Mouse (Mus musculus): ENCODE results near the gene Ccdc134. TPM values are rescaled to one million over a fixed set of nuclear protein-coding genes. Genes with fewer than 3 reads are reported as not detected.

The Ccdc134 gene
- polyA plus RNA-seq, 1 experiment, result 82.1 TPM

Other genes starting within 250 kb of the Ccdc134 start
- gene Polr3h, start 201.7 kb upstream of the Ccdc134 start, polyA plus RNA-seq (2012; fragmentation: generic; extraction: Trizol), result 247 TPM
- gene Csdc2, start 191.2 kb upstream of the Ccdc134 start, polyA plus RNA-seq (2012; fragmentation: generic; extraction: Trizol), result 38.3 TPM
- 104 TPM for gene Pmm1, start 167.0 kb upstream of the Ccdc134 start, polyA plus RNA-seq (2012; fragmentation: generic; extraction: Trizol)
- gene 1700029P11Rik, start 147.4 kb upstream of the Ccdc134 start, polyA plus RNA-seq (2012; fragmentation: generic; extraction: Trizol), result not detected
- 46.3 TPM for gene Xrcc6, start 140.1 kb upstream of the Ccdc134 start, polyA plus RNA-seq (2012; fragmentation: generic; extraction: Trizol)
- 47.6 TPM for gene Desi1, start 94.1 kb upstream of the Ccdc134 start, polyA plus RNA-seq (2012; fragmentation: generic; extraction: Trizol)
- 129 TPM for gene Snu13, start 80.3 kb upstream of the Ccdc134 start, polyA plus RNA-seq (2012; fragmentation: generic; extraction: Trizol)
- not detected for gene 4930407I10Rik, start 68.8 kb upstream of the Ccdc134 start, polyA plus RNA-seq (2012; fragmentation: generic; extraction: Trizol)
- 0.01 TPM for gene Mei1, start 57.9 kb upstream of the Ccdc134 start, polyA plus RNA-seq (2012; fragmentation: generic; extraction: Trizol)
- gene Srebf2, start 19.3 kb downstream of the Ccdc134 start, polyA plus RNA-seq (2012; fragmentation: generic; extraction: Trizol), result 285 TPM
- gene Shisa8, start 84.9 kb downstream of the Ccdc134 start, polyA plus RNA-seq (2012; fragmentation: generic; extraction: Trizol), result 0.13 TPM
- 0.14 TPM for gene Tnfrsf13c, start 96.4 kb downstream of the Ccdc134 start, polyA plus RNA-seq (2012; fragmentation: generic; extraction: Trizol)
- 28.1 TPM for gene Cenpm, start 116.8 kb downstream of the Ccdc134 start, polyA plus RNA-seq (2012; fragmentation: generic; extraction: Trizol)
- gene 1500009C09Rik, start 124.5 kb downstream of the Ccdc134 start, polyA plus RNA-seq (2012; fragmentation: generic; extraction: Trizol), result not detected
- 0.01 TPM for gene Sept3, start 147.0 kb downstream of the Ccdc134 start, polyA plus RNA-seq (2012; fragmentation: generic; extraction: Trizol)
- gene Wbp2nl, start 171.0 kb downstream of the Ccdc134 start, polyA plus RNA-seq (2012; fragmentation: generic; extraction: Trizol), result not detected
- 53.2 TPM for gene Naga, start 211.0 kb downstream of the Ccdc134 start, polyA plus RNA-seq (2012; fragmentation: generic; extraction: Trizol)
- gene Pheta2, start 211.0 kb downstream of the Ccdc134 start, polyA plus RNA-seq (2012; fragmentation: generic; extraction: Trizol), result 0.05 TPM
- 665 TPM for gene Smdt1, start 211.0 kb downstream of the Ccdc134 start, polyA plus RNA-seq (2012; fragmentation: generic; extraction: Trizol)
- gene Ndufa6, start 226.4 kb downstream of the Ccdc134 start, polyA plus RNA-seq (2012; fragmentation: generic; extraction: Trizol), result 517 TPM

All from myocyte (in vitro differentiated cells).